In the genomic region with DNA sequence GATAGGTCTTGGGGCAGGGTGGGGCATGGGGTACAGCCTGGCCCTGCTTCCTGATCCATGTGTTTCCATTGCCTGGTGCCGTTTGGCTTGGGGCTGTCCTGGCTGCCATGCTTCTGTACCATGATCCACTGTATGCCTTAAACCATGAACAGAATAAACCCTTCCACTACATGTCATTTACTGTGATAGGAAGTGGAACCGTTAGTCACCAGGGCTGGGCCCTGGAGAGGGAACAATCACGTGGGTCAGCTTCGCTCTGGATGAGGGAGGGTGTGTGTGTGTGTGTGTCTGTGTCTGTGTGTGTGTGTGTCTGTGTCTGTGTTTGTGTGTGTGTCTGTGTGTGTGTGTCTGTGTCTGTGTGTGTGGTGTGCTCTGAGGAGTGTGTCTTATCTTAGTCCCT, we compare ENCODE assay signal across 15 mouse cellular contexts.
"Had no signal": no experiment of that assay in that cellular context is flagged by ENCODE, and none has a peak within 500 bp of the region (broad histone marks: within the 10 kb centered on the region; RNA-seq: fewer than 3 reads in every experiment).

No protein-coding gene starts in this region.

- H3K4me3 ChIP-seq: layer of hippocampus, adult 2 months; limb, embryonic 10.5 days; liver, embryonic 12.5 days; lung, embryonic 15.5 days; midbrain, embryonic 10.5 days; neural tube, embryonic 13.5 days had no signal

- H3K4me2 ChIP-seq: liver, embryonic 12.5 days; lung, embryonic 15.5 days; neural tube, embryonic 13.5 days had no signal

- H3K9me3 ChIP-seq: limb, embryonic 10.5 days; liver, embryonic 12.5 days; lung, embryonic 15.5 days; midbrain, embryonic 10.5 days; neural tube, embryonic 13.5 days had no signal

- ATAC-seq: liver, embryonic 12.5 days had no signal

- H3K27ac ChIP-seq: layer of hippocampus, adult 2 months; limb, embryonic 10.5 days; liver, embryonic 12.5 days; lung, embryonic 15.5 days; midbrain, embryonic 10.5 days; neural tube, embryonic 13.5 days had no signal

- DNase-seq: kidney, adult 11 months; kidney, postnatal 10 days; kidney, postnatal 4 days; lung, postnatal 14 days; midbrain, embryonic 14.5 days; retina, postnatal 1 day; right cerebral cortex, postnatal 4 days; spleen, adult 18-20 months; thymus, postnatal 36 days had no signal

- H3K27me3 ChIP-seq: liver, embryonic 12.5 days; lung, embryonic 15.5 days; neural tube, embryonic 13.5 days had no signal

- H3K36me3 ChIP-seq: limb, embryonic 10.5 days; liver, embryonic 12.5 days; lung, embryonic 15.5 days; midbrain, embryonic 10.5 days had no signal

- H3K4me1 ChIP-seq: lung, embryonic 15.5 days; midbrain, embryonic 10.5 days had no signal

- H3K9ac ChIP-seq: liver, embryonic 12.5 days; lung, embryonic 15.5 days; neural tube, embryonic 13.5 days had no signal
